Comparison of ENCODE assay signal across 28 mouse cellular contexts in genomic region chr12:59259015-59259414, GRCm38 (mm10).
"Had no signal": no experiment of that assay in that cellular context is flagged by ENCODE, and none has a peak within 500 bp of the region (broad histone marks: within the 10 kb centered on the region; RNA-seq: fewer than 3 reads in every experiment).

No protein-coding gene starts in this region.

- H3K4me1 ChIP-seq: embryonic facial prominence, embryonic 15.5 days; forebrain, embryonic 10.5 days had no signal

- H3K9ac ChIP-seq: embryonic facial prominence, embryonic 12.5 days; embryonic facial prominence, embryonic 13.5 days; embryonic facial prominence, embryonic 15.5 days; forebrain, embryonic 12.5 days; forebrain, embryonic 13.5 days; forebrain, embryonic 15.5 days; forebrain, postnatal 0 days had no signal

- H3K27ac ChIP-seq: embryonic facial prominence, embryonic 10.5 days; embryonic facial prominence, embryonic 12.5 days; embryonic facial prominence, embryonic 13.5 days; embryonic facial prominence, embryonic 15.5 days; forebrain, embryonic 10.5 days; forebrain, embryonic 12.5 days; forebrain, embryonic 13.5 days; forebrain, embryonic 15.5 days; gastrocnemius, adult 2 months; heart, adult 2 months had no signal

- H3K4me3 ChIP-seq: embryonic facial prominence, embryonic 10.5 days; embryonic facial prominence, embryonic 12.5 days; embryonic facial prominence, embryonic 13.5 days; embryonic facial prominence, embryonic 15.5 days; erythroblast, embryonic 14.5 days; forebrain, embryonic 10.5 days; forebrain, embryonic 12.5 days; forebrain, embryonic 13.5 days; forebrain, embryonic 15.5 days; gastrocnemius, adult 2 months; heart, adult 2 months had no signal

- DNase-seq: cerebellum, adult 8-10 months; cerebellum, adult 9-10 months; cerebellum, adult 9-11 months; cerebellum, postnatal 10 days; cerebellum, postnatal 14 days; cerebellum, postnatal 25 days; cerebellum, postnatal 36 days; embryo, embryonic 11 days; forebrain, postnatal 0 days; gastrocnemius, adult 2 months; gastrocnemius, postnatal 10 days; gastrocnemius, postnatal 14 days; gastrocnemius, postnatal 25 days; gastrocnemius, postnatal 36 days; heart, adult 11 months; heart, adult 18-20 months; heart, adult 2 months had no signal

- H3K36me3 ChIP-seq: embryonic facial prominence, embryonic 10.5 days; embryonic facial prominence, embryonic 12.5 days; embryonic facial prominence, embryonic 13.5 days; embryonic facial prominence, embryonic 15.5 days; forebrain, embryonic 10.5 days; forebrain, embryonic 12.5 days; forebrain, embryonic 15.5 days had no signal

- H3K9me3 ChIP-seq: embryonic facial prominence, embryonic 10.5 days; embryonic facial prominence, embryonic 12.5 days; embryonic facial prominence, embryonic 13.5 days; embryonic facial prominence, embryonic 15.5 days; forebrain, embryonic 10.5 days; forebrain, embryonic 12.5 days; forebrain, embryonic 13.5 days; forebrain, embryonic 15.5 days had no signal

- ATAC-seq: forebrain, embryonic 13.5 days; forebrain, embryonic 14.5 days; forebrain, embryonic 15.5 days; forebrain, embryonic 16.5 days; forebrain, postnatal 0 days had no signal

- H3K27me3 ChIP-seq: embryonic facial prominence, embryonic 12.5 days; embryonic facial prominence, embryonic 13.5 days; embryonic facial prominence, embryonic 15.5 days; forebrain, embryonic 12.5 days; forebrain, embryonic 13.5 days; forebrain, embryonic 15.5 days had no signal

- H3K4me2 ChIP-seq: embryonic facial prominence, embryonic 12.5 days; embryonic facial prominence, embryonic 13.5 days; embryonic facial prominence, embryonic 15.5 days; forebrain, embryonic 12.5 days; forebrain, embryonic 13.5 days; forebrain, embryonic 15.5 days had no signal
